Mouse (Mus musculus) myocyte (in vitro differentiated cells): ENCODE measurements around the gene Cldn4.

Experiments
- CEBPB ChIP-seq: IDR thresholded peaks from 2 replicates; pipeline ENCODE4 v1.6.1; 2011; ENCODE audit warnings: mild to moderate bottlenecking, moderate library complexity; ENCODE audit not compliant: poor library complexity, insufficient read depth, severe bottlenecking
- E2F4 ChIP-seq: IDR thresholded peaks from one replicate; pipeline ENCODE4 v1.6.1; 2011; ENCODE audit warnings: mild to moderate bottlenecking, control low read depth, moderate library complexity; ENCODE audit not compliant: insufficient read depth
- MYOD1 ChIP-seq, 3 experiments: IDR thresholded peaks; one replicate each; pipeline ENCODE4 v1.6.1; 2011; ENCODE audit warnings: control low read depth in 2 of 3, low read depth in 2 of 3, mild to moderate bottlenecking in 2 of 3, moderate library complexity in 1 of 3; ENCODE audit not compliant: insufficient read length in 2 of 3, control insufficient read depth in 1 of 3
- MYOG ChIP-seq, 3 experiments: IDR thresholded peaks; one replicate each; pipeline ENCODE4 v1.6.1; 2011; ENCODE audit warnings: control low read depth in 2 of 3, low read depth in 2 of 3, mild to moderate bottlenecking in 2 of 3; ENCODE audit not compliant: insufficient read length in 2 of 3, control insufficient read depth in 1 of 3, insufficient read depth in 1 of 3
- POLR2A ChIP-seq: IDR thresholded peaks from one replicate; pipeline ENCODE4 v1.6.1; 2011; ENCODE audit warnings: low read depth, mild to moderate bottlenecking, control low read depth, moderate library complexity; ENCODE audit not compliant: insufficient read length
- POLR2AphosphoS2 ChIP-seq: IDR thresholded peaks from one replicate; pipeline ENCODE4 v1.6.1; 2011; ENCODE audit warnings: low read depth, control low read depth; ENCODE audit not compliant: insufficient read length

DNA sequence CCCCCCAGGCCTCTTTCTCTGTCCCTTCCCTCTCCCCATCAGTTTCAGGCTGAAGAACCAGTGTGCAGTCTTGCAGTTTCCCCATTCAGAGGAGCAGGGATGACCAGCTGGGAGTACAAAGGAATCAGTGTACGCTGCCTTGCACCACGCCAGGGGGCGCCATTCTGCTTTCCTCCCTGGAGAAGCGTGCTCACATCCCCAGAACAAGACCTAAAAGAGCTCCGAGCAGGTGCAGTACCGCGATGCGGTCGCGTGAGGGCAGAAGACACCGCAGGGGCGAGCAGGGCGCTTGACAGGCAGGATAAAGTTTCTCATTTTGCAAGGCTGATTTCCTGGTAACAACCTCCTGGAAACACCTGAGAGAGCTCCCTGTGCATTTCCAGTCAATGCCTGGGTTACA lies 39.6 kb downstream of the Cldn4 start:
- TF ChIP-seq CEBPB (no peak), POLR2A (no peak), MYOD1 (IDR thresholded peaks at IDR 0.05; ENCODE audit: control insufficient read depth in 1 of 3, insufficient read length in 2 of 3, low read depth in 2 of 3) (no peak), E2F4 (no peak), MYOG (IDR thresholded peaks at IDR 0.05; ENCODE audit: control insufficient read depth in 1 of 3, insufficient read depth in 1 of 3, insufficient read length in 2 of 3, low read depth in 2 of 3) (no peak), POLR2AphosphoS2 (no peak)
